Mouse (Mus musculus) heart, adult 2 months (tissue): Measurements from ENCODE around the gene Vmn1r26.

ENCODE experiments used
- CTCF ChIP-seq: fragments of 200-600 bp; IDR thresholded peaks from 2 replicates; pipeline ENCODE4 v1.8.1; 2022; ENCODE audit warnings: antibody characterized with exemption, mild to moderate bottlenecking, moderate library complexity
- POLR2A ChIP-seq: fragments of 200-500 bp; IDR thresholded peaks from 2 replicates; pipeline ENCODE4 v1.6.1; 2011; ENCODE audit warnings: mild to moderate bottlenecking, low read depth, low read length, control low read depth; ENCODE audit not compliant: insufficient read depth

DNA sequence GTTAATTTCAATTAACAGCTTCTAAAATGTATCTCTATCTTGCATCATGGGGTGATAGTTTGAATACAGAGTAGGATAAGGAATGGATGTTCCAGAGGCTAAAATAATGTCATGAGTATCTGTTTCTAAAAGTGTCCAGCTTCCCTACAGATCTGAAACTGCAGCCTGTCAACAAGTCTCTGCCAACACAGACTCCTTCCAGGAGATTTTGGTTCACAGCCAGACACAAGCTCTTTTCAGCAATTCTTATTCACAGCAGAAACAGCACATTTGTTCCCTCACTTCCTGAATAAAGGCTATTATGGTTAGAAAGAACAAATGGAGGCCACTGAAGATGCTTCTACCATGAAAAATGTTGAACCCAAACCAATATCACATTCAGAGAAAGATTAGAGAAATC is 29.1 kb upstream of the Vmn1r26 start:
- no peak for TF ChIP-seq CTCF
- no peak for TF ChIP-seq POLR2A
